Mouse (Mus musculus): ENCODE data around the gene Cpne2. TPM values are rescaled to one million over a fixed set of nuclear protein-coding genes. Genes with fewer than 3 reads are reported as not detected.

Cpne2 gene
- polyA plus RNA-seq, 1 experiment from 2014 or later: 9.2 TPM

DNA sequence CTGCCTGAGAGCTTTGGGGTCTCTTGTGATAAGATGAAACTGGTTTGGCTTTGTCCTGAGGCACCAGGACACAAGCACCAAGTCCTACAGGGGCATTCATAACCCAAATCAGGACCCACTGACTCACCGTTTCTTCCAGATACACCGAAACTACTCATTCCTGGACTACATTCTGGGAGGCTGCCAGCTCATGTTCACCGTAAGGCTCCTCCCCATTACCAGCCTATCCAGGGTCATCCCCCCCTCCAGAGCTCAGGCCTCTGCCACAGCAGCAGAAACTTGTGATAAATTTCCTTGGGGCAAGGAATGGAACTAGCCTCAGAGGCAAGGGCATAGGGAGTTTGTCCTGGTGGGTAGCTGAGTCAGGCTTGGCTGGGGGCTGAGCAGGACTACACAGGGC lies 24.5 kb downstream of the Cpne2 start:
- ATAC-seq (no peak), DNase-seq (ENCODE audit: low spot score) (no peak)
- WGBS: 62% methylated on average over 3 of the region's 3 CpGs
- Histone ChIP-seq H3K9me3 (ENCODE audit: low read length) (no peaks in the 10 kb centered on the region), H3K27ac (ENCODE audit: low read length) (no peak overlapping the region), H3K27me3 (replicated peaks; ENCODE audit: insufficient read depth, low read length) (no peaks in the 10 kb centered on the region), H3K9ac (replicated peaks; ENCODE audit: low read depth) (no peak overlapping the region), H3K4me3 (ENCODE audit: low read depth, low read length) (no peak overlapping the region), H3K4me1 (ENCODE audit: insufficient read depth, low read depth, low read length) (no peaks in the 10 kb centered on the region), H3K4me2 (replicated peaks; ENCODE audit: low read depth, low read length) (no peak overlapping the region), H3K36me3 (ENCODE audit: insufficient read depth, low read length) (no peaks in the 10 kb centered on the region)
- no peak for TF ChIP-seq CTCF (IDR thresholded peaks at IDR 0.05)
- TF ChIP-seq EP300 (IDR thresholded peaks at IDR 0.05): no peak

DNA sequence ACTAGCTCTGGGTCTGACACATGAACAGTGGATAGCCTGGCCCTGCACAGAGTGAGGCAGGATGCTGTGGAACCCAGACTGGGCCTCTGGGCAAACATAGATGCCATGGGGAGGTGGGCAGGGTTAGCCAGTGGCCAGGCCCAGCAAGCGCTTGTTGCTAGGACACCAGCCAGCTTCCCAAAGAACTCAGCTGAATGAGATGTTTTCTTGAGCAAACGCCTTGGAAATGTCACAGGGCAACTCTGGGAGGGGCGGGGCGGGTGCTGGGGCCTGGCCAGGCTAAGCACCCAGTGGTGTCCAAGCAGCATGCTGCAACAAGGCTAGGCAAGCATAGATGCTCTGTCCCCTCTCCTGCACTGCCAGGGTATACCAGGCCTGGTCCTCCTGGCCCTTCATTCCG lies 28.5 kb downstream of the Cpne2 start:
- H3K9ac ChIP-seq (replicated peaks; ENCODE audit: low read depth): no peak overlapping the region
- H3K4me3 ChIP-seq (ENCODE audit: low read depth, low read length): no peak overlapping the region
- peak; percentile 16 for ATAC-seq
- no peak overlapping the region for H3K27ac ChIP-seq (ENCODE audit: low read length)
- no peaks in the 10 kb centered on the region for H3K9me3 ChIP-seq (ENCODE audit: low read length)
- no peaks in the 10 kb centered on the region for H3K27me3 ChIP-seq (replicated peaks; ENCODE audit: insufficient read depth, low read length)
- 53% methylated on average over 5 of the region's 5 CpGs for WGBS
- no peak for DNase-seq (ENCODE audit: low spot score)
- no peaks in the 10 kb centered on the region for H3K36me3 ChIP-seq (ENCODE audit: insufficient read depth, low read length)
- TF ChIP-seq EP300 (IDR thresholded peaks at IDR 0.05) (no peak), CTCF (IDR thresholded peaks at IDR 0.05) (no peak)
- H3K4me2 ChIP-seq (replicated peaks; ENCODE audit: low read depth, low read length): no peak overlapping the region
- H3K4me1 ChIP-seq (ENCODE audit: insufficient read depth, low read depth, low read length): no peaks in the 10 kb centered on the region

DNA sequence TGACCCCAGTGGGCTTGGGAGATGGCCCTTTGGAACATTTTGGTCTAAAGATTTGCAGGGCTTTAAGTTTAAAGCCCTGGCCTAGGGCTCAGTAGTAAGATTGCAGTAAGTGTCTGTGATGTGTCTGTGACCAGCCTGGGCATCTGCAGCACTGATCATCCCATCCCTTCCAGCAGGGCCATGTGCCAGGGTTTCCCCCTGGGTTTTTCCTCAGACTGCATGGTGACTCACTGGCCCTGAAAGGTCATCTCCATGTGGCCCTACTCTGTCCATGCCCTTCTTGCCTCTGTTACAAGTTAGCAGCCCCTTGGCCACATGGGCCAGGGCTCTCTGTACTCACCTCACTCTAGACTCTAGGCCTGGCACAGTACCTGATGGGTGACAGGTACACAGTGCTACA lies 31.6 kb downstream of the Cpne2 start:
- H3K27ac ChIP-seq (ENCODE audit: low read length): no peak overlapping the region
- no peaks in the 10 kb centered on the region for H3K27me3 ChIP-seq (replicated peaks; ENCODE audit: insufficient read depth, low read length)
- no peak overlapping the region for H3K4me2 ChIP-seq (replicated peaks; ENCODE audit: low read depth, low read length)
- H3K4me3 ChIP-seq (ENCODE audit: low read depth, low read length): no peak overlapping the region
- no peaks in the 10 kb centered on the region for H3K9me3 ChIP-seq (ENCODE audit: low read length)
- H3K36me3 ChIP-seq (ENCODE audit: insufficient read depth, low read length): no peaks in the 10 kb centered on the region
- H3K9ac ChIP-seq (replicated peaks; ENCODE audit: low read depth): no peak overlapping the region
- H3K4me1 ChIP-seq (ENCODE audit: insufficient read depth, low read depth, low read length): no peaks in the 10 kb centered on the region
- ATAC-seq (no peak), DNase-seq (ENCODE audit: low spot score) (no peak)
- TF ChIP-seq CTCF (IDR thresholded peaks at IDR 0.05) (no peak), EP300 (IDR thresholded peaks at IDR 0.05) (no peak)

DNA sequence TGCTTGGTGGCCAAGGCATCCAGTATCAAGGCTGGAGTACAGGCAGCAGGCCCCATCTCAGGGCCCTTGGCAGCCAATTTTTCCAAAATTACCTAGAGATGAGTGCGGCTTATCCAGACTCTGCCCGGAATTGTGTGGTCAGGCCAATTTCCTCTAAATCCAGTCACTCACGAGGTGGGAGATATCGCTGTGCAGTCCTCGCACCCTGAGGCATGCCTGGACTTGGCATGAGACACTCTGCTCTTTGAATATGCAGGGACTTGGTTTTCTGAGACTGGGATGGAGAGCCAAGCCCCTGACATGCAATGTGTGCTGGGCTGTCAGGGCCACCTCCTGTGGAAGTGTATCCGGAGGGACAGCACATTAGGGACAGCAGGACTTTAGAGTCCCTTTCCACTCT lies 33.2 kb downstream of the Cpne2 start:
- no peaks in the 10 kb centered on the region for H3K36me3 ChIP-seq (ENCODE audit: insufficient read depth, low read length)
- no peak overlapping the region for H3K4me2 ChIP-seq (replicated peaks; ENCODE audit: low read depth, low read length)
- ATAC-seq: no peak
- no peak overlapping the region for H3K4me3 ChIP-seq (ENCODE audit: low read depth, low read length)
- no peaks in the 10 kb centered on the region for H3K27me3 ChIP-seq (replicated peaks; ENCODE audit: insufficient read depth, low read length)
- no peak for TF ChIP-seq CTCF (IDR thresholded peaks at IDR 0.05)
- TF ChIP-seq EP300 (IDR thresholded peaks at IDR 0.05): no peak
- H3K9me3 ChIP-seq (ENCODE audit: low read length): no peaks in the 10 kb centered on the region
- DNase-seq (ENCODE audit: low spot score): no peak
- no peak overlapping the region for H3K9ac ChIP-seq (replicated peaks; ENCODE audit: low read depth)
- 69% methylated on average over 6 of the region's 6 CpGs for WGBS
- H3K4me1 ChIP-seq (ENCODE audit: insufficient read depth, low read depth, low read length): no peaks in the 10 kb centered on the region
- no peak overlapping the region for H3K27ac ChIP-seq (ENCODE audit: low read length)

DNA sequence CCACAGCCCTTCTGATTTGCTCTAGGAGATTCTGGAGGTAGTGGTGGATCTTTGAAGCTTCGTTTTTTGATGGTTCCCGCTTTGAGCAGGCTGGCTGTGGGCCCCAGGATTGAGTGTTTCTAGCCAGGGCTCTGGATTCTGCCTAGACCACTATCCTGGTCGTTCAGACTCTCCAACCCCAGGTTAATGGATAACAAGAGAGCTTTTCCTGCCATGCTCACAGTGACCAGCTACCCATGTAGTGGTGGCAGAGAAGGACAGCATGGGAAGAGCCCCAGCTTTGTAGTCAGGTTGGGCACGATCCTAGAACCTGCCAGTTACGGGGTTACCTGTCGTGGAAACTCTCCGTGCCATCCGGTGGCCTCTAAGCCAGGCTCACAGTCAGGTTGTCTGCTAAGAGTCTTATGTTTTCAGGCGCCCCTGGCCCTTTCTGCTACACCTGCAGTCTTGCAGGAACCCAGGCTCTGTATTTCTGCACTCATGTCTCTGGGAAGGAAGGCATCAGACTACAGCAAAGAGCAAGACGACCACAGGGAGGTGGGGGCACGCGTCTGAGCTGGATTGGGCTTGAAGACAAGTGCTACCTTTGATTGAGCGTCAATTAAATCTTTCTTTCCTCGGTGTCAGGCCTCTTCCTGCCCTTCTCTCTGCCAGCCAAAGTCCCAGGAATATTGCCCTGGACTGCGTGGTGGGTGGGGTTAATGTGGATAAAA lies 33.8 kb downstream of the Cpne2 start:
- no peak overlapping the region for H3K4me3 ChIP-seq (ENCODE audit: low read depth, low read length)
- H3K27me3 ChIP-seq (replicated peaks; ENCODE audit: insufficient read depth, low read length): no peaks in the 10 kb centered on the region
- no peaks in the 10 kb centered on the region for H3K4me1 ChIP-seq (ENCODE audit: insufficient read depth, low read depth, low read length)
- H3K4me2 ChIP-seq (replicated peaks; ENCODE audit: low read depth, low read length): no peak overlapping the region
- DNase-seq (ENCODE audit: low spot score) (no peak), ATAC-seq (no peak)
- TF ChIP-seq CTCF (IDR thresholded peaks at IDR 0.05): no peak
- TF ChIP-seq EP300 (IDR thresholded peaks at IDR 0.05): no peak
- no peak overlapping the region for H3K27ac ChIP-seq (ENCODE audit: low read length)
- no peaks in the 10 kb centered on the region for H3K9me3 ChIP-seq (ENCODE audit: low read length)
- no peaks in the 10 kb centered on the region for H3K36me3 ChIP-seq (ENCODE audit: insufficient read depth, low read length)
- 58% methylated on average over 15 of the region's 15 CpGs for WGBS
- H3K9ac ChIP-seq (replicated peaks; ENCODE audit: low read depth): no peak overlapping the region

DNA sequence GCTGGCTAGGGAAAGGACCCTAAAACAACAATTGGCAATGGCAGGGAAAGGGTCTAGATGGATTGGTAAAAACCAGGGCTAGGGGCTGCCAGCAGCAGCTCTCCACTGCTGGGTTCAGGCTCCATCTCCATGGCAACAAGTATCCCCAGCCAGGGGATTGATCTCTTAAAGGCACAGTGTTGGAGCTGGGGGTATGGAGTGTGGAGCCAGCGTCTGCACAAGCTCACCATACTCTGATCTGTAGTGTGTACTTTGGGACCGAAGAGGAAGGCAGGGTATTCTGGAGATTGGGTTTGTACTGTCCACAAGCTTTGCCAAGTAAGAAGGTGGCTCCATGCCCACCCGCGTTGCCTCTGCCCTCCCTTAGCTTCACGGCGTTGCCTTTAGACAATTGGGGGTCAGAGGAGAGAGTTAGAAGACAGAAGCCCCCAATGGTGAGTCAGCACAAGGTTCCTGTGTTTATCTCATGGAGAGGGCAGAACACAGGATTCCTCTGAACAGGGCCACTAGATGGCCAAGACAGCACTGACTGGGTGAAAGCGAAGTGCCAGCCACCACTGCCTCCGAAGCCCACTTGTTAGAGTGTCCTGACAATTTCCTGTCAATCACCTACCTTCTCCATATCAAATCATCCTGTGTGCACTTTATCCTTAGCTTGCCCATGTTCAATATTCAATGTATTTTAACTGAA lies 34.5 kb downstream of the Cpne2 start:
- Histone ChIP-seq H3K4me1 (ENCODE audit: insufficient read depth, low read depth, low read length) (no peaks in the 10 kb centered on the region), H3K4me3 (ENCODE audit: low read depth, low read length) (no peak overlapping the region), H3K4me2 (replicated peaks; ENCODE audit: low read depth, low read length) (no peak overlapping the region), H3K9me3 (ENCODE audit: low read length) (no peaks in the 10 kb centered on the region), H3K27ac (ENCODE audit: low read length) (no peak overlapping the region), H3K9ac (replicated peaks; ENCODE audit: low read depth) (no peak overlapping the region), H3K27me3 (replicated peaks; ENCODE audit: insufficient read depth, low read length) (no peaks in the 10 kb centered on the region), H3K36me3 (ENCODE audit: insufficient read depth, low read length) (no peaks in the 10 kb centered on the region)
- TF ChIP-seq CTCF (IDR thresholded peaks at IDR 0.05) (no peak), EP300 (IDR thresholded peaks at IDR 0.05) (no peak)
- ATAC-seq (no peak), DNase-seq (ENCODE audit: low spot score) (no peak)
- 67% methylated on average over 8 of the region's 8 CpGs for WGBS

Measured in lung, postnatal 0 days (tissue).